Mouse (Mus musculus): ENCODE measurements around the gene Skap1.
A peak's percentile ranks its signal among the peaks of the same experiment; 100 is the strongest.

Gene Skap1

GRCm38 (mm10) chr11:96560229-96560628 lies 95.8 kb downstream of the Skap1 start:
- DNase-seq (ENCODE audit: low spot score): no peak

GRCm38 (mm10) chr11:96564088-96564487 lies 99.7 kb downstream of the Skap1 start:
- DNase-seq (ENCODE audit: low spot score): no peak

- no peak for DNase-seq (ENCODE audit: low spot score)
Measured at GRCm38 (mm10) chr11:96572515-96572914, 108.1 kb downstream of the Skap1 start.

- no peak for DNase-seq (ENCODE audit: low spot score)
Measured at GRCm38 (mm10) chr11:96576491-96577427, 112.4 kb downstream of the Skap1 start.

GRCm38 (mm10) chr11:96578551-96579283 lies 114.3 kb downstream of the Skap1 start:
- no peak for DNase-seq (ENCODE audit: low spot score)

- DNase-seq (ENCODE audit: low spot score): no peak
Measured at GRCm38 (mm10) chr11:96581604-96582384, 117.4 kb downstream of the Skap1 start.

GRCm38 (mm10) chr11:96582595-96582994 lies 118.2 kb downstream of the Skap1 start:
- DNase-seq (ENCODE audit: low spot score): no peak

- no peak for DNase-seq (ENCODE audit: low spot score)
Measured at GRCm38 (mm10) chr11:96589828-96590227, 125.4 kb downstream of the Skap1 start.

- DNase-seq (ENCODE audit: low spot score): no peak
Measured at GRCm38 (mm10) chr11:96595890-96596289, 131.5 kb downstream of the Skap1 start.

GRCm38 (mm10) chr11:96596301-96596700 lies 131.9 kb downstream of the Skap1 start:
- no peak for DNase-seq (ENCODE audit: low spot score)

- DNase-seq (ENCODE audit: low spot score): no peak
Measured at GRCm38 (mm10) chr11:96602806-96603205, 138.4 kb downstream of the Skap1 start.

GRCm38 (mm10) chr11:96604306-96604705 lies 139.9 kb downstream of the Skap1 start:
- no peak for DNase-seq (ENCODE audit: low spot score)

GRCm38 (mm10) chr11:96604751-96605450 lies 140.5 kb downstream of the Skap1 start:
- DNase-seq (ENCODE audit: low spot score): no peak

GRCm38 (mm10) chr11:96605516-96605915 lies 141.1 kb downstream of the Skap1 start:
- DNase-seq (ENCODE audit: low spot score): no peak

- no peak for DNase-seq (ENCODE audit: low spot score)
Measured at GRCm38 (mm10) chr11:96612596-96612995, 148.2 kb downstream of the Skap1 start.

- DNase-seq (ENCODE audit: low spot score): no peak
Measured at GRCm38 (mm10) chr11:96616792-96617191, 152.4 kb downstream of the Skap1 start.

GRCm38 (mm10) chr11:96618789-96619445 lies 154.5 kb downstream of the Skap1 start:
- DNase-seq (ENCODE audit: low spot score): no peak

- DNase-seq (ENCODE audit: low spot score): no peak
Measured at GRCm38 (mm10) chr11:96619576-96619975, 155.2 kb downstream of the Skap1 start.

- DNase-seq (ENCODE audit: low spot score): no peak
Measured at GRCm38 (mm10) chr11:96620006-96620405, 155.6 kb downstream of the Skap1 start.

GRCm38 (mm10) chr11:96620660-96621059 lies 156.3 kb downstream of the Skap1 start:
- no peak for DNase-seq (ENCODE audit: low spot score)

GRCm38 (mm10) chr11:96621167-96621566 lies 156.8 kb downstream of the Skap1 start:
- peak; percentile 45 for DNase-seq (ENCODE audit: low spot score)

All from ovary, postnatal 10 days (tissue).